Mouse (Mus musculus) midbrain, postnatal 0 days (tissue): ENCODE measurements around the gene Ndel1. TPM values are rescaled to one million over a fixed set of nuclear protein-coding genes. Genes with fewer than 3 reads are reported as not detected.

Source experiments
- ATAC-seq: fragments of 200-750 bp; cut with Nextera tagmentation; 2 replicates; pipeline ENCODE4 v1.8.0; 2017; ENCODE audit warnings: moderate number of reproducible peaks, mild to moderate bottlenecking, moderate TSS enrichment, moderate library complexity; ENCODE audit not compliant: low FRiP score
- DNase-seq: peaks from one replicate; pipeline ENCODE4 v3.0.0-alpha.2; 2015; ENCODE audit warnings: low spot score
- H3K27ac ChIP-seq: fragments of 300-500 bp; sonication (generic); 2 replicates; pipeline ENCODE4 v1.5.1; 2014; ENCODE audit warnings: low read depth, mild to moderate bottlenecking, low read length, mixed read lengths
- H3K27me3 ChIP-seq: fragments of 300-500 bp; sonication (generic); 2 replicates; pipeline ENCODE4 v1.6.1; 2014; ENCODE audit warnings: low read length, control low read depth, mixed read lengths; ENCODE audit not compliant: insufficient read depth
- H3K36me3 ChIP-seq: fragments of 300-500 bp; sonication (generic); 2 replicates; pipeline ENCODE4 v1.6.1; 2014; ENCODE audit warnings: low read length, control low read depth, mixed read lengths; ENCODE audit not compliant: insufficient read depth
- H3K4me1 ChIP-seq: fragments of 300-500 bp; sonication (generic); 2 replicates; pipeline ENCODE4 v1.6.1; 2014; ENCODE audit warnings: mild to moderate bottlenecking, control low read depth, antibody characterized with exemption, low read length, mixed read lengths; ENCODE audit not compliant: insufficient read depth
- H3K4me2 ChIP-seq: fragments of 300-500 bp; sonication (generic); 2 replicates; pipeline ENCODE4 v1.6.1; 2014; ENCODE audit warnings: low read depth, mild to moderate bottlenecking, low read length, mixed read lengths; ENCODE audit not compliant: poor library complexity, severe bottlenecking
- H3K4me3 ChIP-seq: fragments of 300-500 bp; sonication (generic); 2 replicates; pipeline ENCODE4 v1.5.1; 2014; ENCODE audit warnings: low read depth, mild to moderate bottlenecking, low read length, moderate library complexity
- H3K9ac ChIP-seq: fragments of 300-500 bp; sonication (generic); replicated peaks from 2 replicates; pipeline ENCODE4 v1.6.1; 2014; ENCODE audit warnings: mild to moderate bottlenecking, low read length, moderate library complexity, mixed read lengths; ENCODE audit not compliant: poor library complexity, severe bottlenecking
- H3K9me3 ChIP-seq: fragments of 300-500 bp; sonication (generic); 2 replicates; pipeline ENCODE4 v1.6.1; 2016; ENCODE audit warnings: low read length, control low read depth
- CTCF ChIP-seq: IDR thresholded peaks from 2 replicates; pipeline ENCODE4 v1.5.1; 2016; ENCODE audit warnings: antibody characterized with exemption, mild to moderate bottlenecking
- whole genome bisulfite sequencing: fragments of 180-500 bp; shearing (Covaris S2); extraction: QIAGEN DNeasy Blood & Tissue Kit; methylation state at CpG from one replicate; pipeline ENCODE4 v1.1.7; 2014; 5-methylcytosine and 5-hydroxymethylcytosine counted together
- polyA plus RNA-seq: library from polyadenylated mRNA; unstranded; fragments of >200 nt; fragmentation: Nextera tagmentation; extraction: Ambion mirVana; gene quantifications from 2 replicates; pipeline ENCODE4 v1.2.1, GENCODE M21; 2015
- total RNA-seq: library from RNA; depleted of rRNA; stranded (reverse); fragments of >200 nt; gene quantifications from 2 replicates; pipeline ENCODE4 v1.2.3, GENCODE M21; 2014

Gene Ndel1
- total and polyA plus RNA-seq, 2 experiments from 2014 or later, result 112 to 114 TPM

GRCm38 (mm10) chr11:68897838-68898237 lies 26.2 kb upstream of the Ndel1 start:
- H3K9me3 ChIP-seq, result no peaks in the 10 kb centered on the region
- peaks cover 5% of the 10 kb centered on the region; the same call in 1 of the 2 replicates for H3K27me3 ChIP-seq
- no peaks in the 10 kb centered on the region for H3K4me1 ChIP-seq
- 69% methylated on average over 6 of the region's 6 CpGs for WGBS
- DNase-seq (no peak), ATAC-seq (no peak)
- TF ChIP-seq CTCF, result no peak
- no peak overlapping the region for H3K27ac ChIP-seq
- H3K4me3 ChIP-seq, result no peak overlapping the region
- H3K9ac ChIP-seq, result no peak overlapping the region
- no peak overlapping the region for H3K4me2 ChIP-seq
- H3K36me3 ChIP-seq, result no peaks in the 10 kb centered on the region

GRCm38 (mm10) chr11:68897120-68897519 lies 25.5 kb upstream of the Ndel1 start:
- TF ChIP-seq CTCF, result peak; percentile 78
- no peak overlapping the region for H3K27ac ChIP-seq
- DNase-seq, result peak; percentile 32

GRCm38 (mm10) chr11:68896247-68896646 lies 24.6 kb upstream of the Ndel1 start:
- Histone ChIP-seq H3K27me3 (peaks cover 5% of the 10 kb centered on the region; the same call in 1 of the 2 replicates), H3K27ac (no peak overlapping the region), H3K4me2 (no peak overlapping the region), H3K9ac (no peak overlapping the region), H3K36me3 (no peaks in the 10 kb centered on the region), H3K4me3 (no peak overlapping the region), H3K4me1 (no peaks in the 10 kb centered on the region), H3K9me3 (no peaks in the 10 kb centered on the region)
- no peak for ATAC-seq
- no peak for TF ChIP-seq CTCF
- WGBS, result 94% methylated on average over 5 of the region's 5 CpGs
- DNase-seq, result no peak

More at GRCm38 (mm10) chr11:68897120-68897519, 25.5 kb upstream of the Ndel1 start:
- peaks cover 5% of the 10 kb centered on the region; the same call in 1 of the 2 replicates for H3K27me3 ChIP-seq
- H3K4me2 ChIP-seq, result no peak overlapping the region
- 52% methylated on average over 4 of the region's 4 CpGs for WGBS
- H3K9ac ChIP-seq, result no peak overlapping the region
- H3K9me3 ChIP-seq, result no peaks in the 10 kb centered on the region
- H3K36me3 ChIP-seq, result no peaks in the 10 kb centered on the region
- H3K4me1 ChIP-seq, result no peaks in the 10 kb centered on the region
- no peak for ATAC-seq
- no peak overlapping the region for H3K4me3 ChIP-seq

- WGBS, result 70% methylated on average over 12 of the region's 12 CpGs
- peaks cover 2% of the 10 kb centered on the region; the same call in 1 of the 2 replicates for H3K27me3 ChIP-seq
- H3K4me3 ChIP-seq, result no peak overlapping the region
- no peaks in the 10 kb centered on the region for H3K36me3 ChIP-seq
- ATAC-seq, result no peak
- DNase-seq, result no peak
- H3K9ac ChIP-seq, result no peak overlapping the region
- H3K9me3 ChIP-seq, result no peaks in the 10 kb centered on the region
- no peak overlapping the region for H3K4me2 ChIP-seq
- H3K27ac ChIP-seq, result no peak overlapping the region
- no peaks in the 10 kb centered on the region for H3K4me1 ChIP-seq
- no peak for TF ChIP-seq CTCF
These were observed 22.3 kb upstream of the Ndel1 start for GRCm38 (mm10) chr11:68893911-68894464.

GRCm38 (mm10) chr11:68892233-68892832 lies 20.7 kb upstream of the Ndel1 start:
- no peak for ATAC-seq
- H3K9ac ChIP-seq, result no peak overlapping the region
- no peaks in the 10 kb centered on the region for H3K4me1 ChIP-seq
- H3K27me3 ChIP-seq, result no peaks in the 10 kb centered on the region
- DNase-seq, result no peak
- H3K4me2 ChIP-seq, result no peak overlapping the region
- H3K36me3 ChIP-seq, result no peaks in the 10 kb centered on the region
- WGBS, result 74% methylated on average over 15 of the region's 15 CpGs
- TF ChIP-seq CTCF, result no peak
- H3K4me3 ChIP-seq, result no peak overlapping the region
- H3K27ac ChIP-seq, result no peak overlapping the region
- H3K9me3 ChIP-seq, result no peaks in the 10 kb centered on the region

GRCm38 (mm10) chr11:68891823-68892222 lies 20.2 kb upstream of the Ndel1 start:
- no peaks in the 10 kb centered on the region for H3K27me3 ChIP-seq
- WGBS, result 80% methylated on average over 5 of the region's 5 CpGs
- no peak for DNase-seq
- no peak overlapping the region for H3K4me2 ChIP-seq
- no peak for TF ChIP-seq CTCF
- H3K4me3 ChIP-seq, result no peak overlapping the region
- H3K9ac ChIP-seq, result no peak overlapping the region
- ATAC-seq, result no peak
- no peaks in the 10 kb centered on the region for H3K9me3 ChIP-seq
- no peaks in the 10 kb centered on the region for H3K36me3 ChIP-seq
- no peaks in the 10 kb centered on the region for H3K4me1 ChIP-seq
- H3K27ac ChIP-seq, result no peak overlapping the region
